In the genomic region with DNA sequence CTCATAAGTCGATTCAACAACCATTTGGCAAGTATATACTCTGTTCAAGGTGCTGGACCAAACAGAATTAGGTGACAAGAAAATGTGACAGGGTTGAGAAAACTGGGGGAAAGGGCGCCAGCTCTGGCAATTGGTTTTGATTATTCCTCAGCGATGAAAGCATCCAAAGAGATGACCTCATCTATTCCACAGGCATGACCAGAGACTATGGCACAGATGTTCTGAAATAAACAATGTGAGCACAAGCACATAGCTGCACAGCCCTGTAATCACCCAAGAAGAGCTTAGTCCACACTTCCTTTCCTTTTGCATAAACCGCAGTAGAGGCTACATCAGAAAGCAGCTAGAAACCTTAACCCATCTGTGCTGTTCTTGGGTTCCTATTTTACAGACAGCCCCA, we compare ENCODE assay signal across 17 mouse cellular contexts.
DNase-seq lines count a peak whose midpoint lies in the region; ATAC-seq and TF ChIP-seq lines count a peak whose summit lies in the region.
"Had no signal": no experiment of that assay in that cellular context is flagged by ENCODE, and none has a peak within 500 bp of the region (broad histone marks: within the 10 kb centered on the region; RNA-seq: fewer than 3 reads in every experiment).

No protein-coding gene starts in this region.

- no peak for TF ChIP-seq POLR2A in brain, embryonic 14.5 days (IDR thresholded peaks at IDR 0.05; ENCODE audit: borderline replicate concordance, extremely low read depth, insufficient read depth, insufficient read length, poor library complexity, severe bottlenecking)

- WGBS in liver, postnatal 0 days (ENCODE audit: insufficient replicate concordance), result 76% methylated on average over 4 of the region's 4 CpGs

- TF ChIP-seq CTCF in brain, embryonic 14.5 days (IDR thresholded peaks at IDR 0.05; ENCODE audit: borderline replicate concordance, extremely low read depth, insufficient read depth, insufficient read length), result no peak
- TF ChIP-seq CTCF in liver, postnatal 0 days (IDR thresholded peaks at IDR 0.05; ENCODE audit: low read depth), result no peak

- no peaks in the 10 kb centered on the region for H3K27me3 ChIP-seq in liver, postnatal 0 days (ENCODE audit: insufficient read depth, low read length)
- H3K27me3 ChIP-seq: heart, embryonic 15.5 days; hindbrain, embryonic 12.5 days; neural tube, embryonic 15.5 days had no signal

- ATAC-seq in liver, postnatal 0 days, result no peak
- ATAC-seq: forebrain, postnatal 0 days had no signal

- no peak overlapping the region for H3K27ac ChIP-seq in liver, postnatal 0 days (ENCODE audit: low read depth)
- H3K27ac ChIP-seq: heart, embryonic 15.5 days; hindbrain, embryonic 12.5 days; midbrain, embryonic 10.5 days; neural tube, embryonic 15.5 days had no signal

- intact Hi-C loops in gastrocnemius, postnatal 14 days (cut with DNase I; ENCODE audit: low total_unique reads), result no loop called here

- no peaks in the 10 kb centered on the region for H3K36me3 ChIP-seq in liver, postnatal 0 days (replicated peaks; ENCODE audit: insufficient read depth, low read length)
- H3K36me3 ChIP-seq: heart, embryonic 15.5 days; hindbrain, embryonic 12.5 days; midbrain, embryonic 10.5 days; neural tube, embryonic 15.5 days had no signal

- H3K9me3 ChIP-seq in liver, postnatal 0 days (ENCODE audit: low read length), result no peaks in the 10 kb centered on the region
- H3K9me3 ChIP-seq: heart, embryonic 15.5 days; neural tube, embryonic 15.5 days had no signal

- TF ChIP-seq EP300 in liver, postnatal 0 days (IDR thresholded peaks at IDR 0.05; ENCODE audit: low read depth), result no peak

- no peak overlapping the region for H3K9ac ChIP-seq in liver, postnatal 0 days (replicated peaks)
- H3K9ac ChIP-seq: forebrain, postnatal 0 days; heart, embryonic 15.5 days; hindbrain, embryonic 12.5 days; neural tube, embryonic 15.5 days had no signal

- no peaks in the 10 kb centered on the region for H3K4me1 ChIP-seq in liver, postnatal 0 days (ENCODE audit: insufficient read depth)
- H3K4me1 ChIP-seq: heart, embryonic 15.5 days; hindbrain, embryonic 12.5 days; midbrain, embryonic 10.5 days; neural tube, embryonic 15.5 days had no signal

- DNase-seq in heart, postnatal 4 days, result peak; percentile 17
- no peak for DNase-seq in heart, adult 11 months
- DNase-seq in brain, embryonic 14.5 days (ENCODE audit: low read depth), result peak; percentile 42
- DNase-seq in gastrocnemius, postnatal 14 days, result peak; percentile 11
- peak; percentile 69 for DNase-seq in lung, postnatal 10 days
- DNase-seq in adrenal gland, postnatal 36 days, result no peak
- no peak for DNase-seq in liver, postnatal 0 days
- DNase-seq in cerebellum, postnatal 14 days, result no peak
- DNase-seq: adrenal gland, postnatal 14 days; forebrain, postnatal 0 days; kidney, adult 2 months; kidney, postnatal 36 days; thymus, postnatal 36 days had no signal

- H3K4me2 ChIP-seq in liver, postnatal 0 days (ENCODE audit: low read depth, low read length), result no peak overlapping the region
- H3K4me2 ChIP-seq: heart, embryonic 15.5 days; hindbrain, embryonic 12.5 days; neural tube, embryonic 15.5 days had no signal

- no peak overlapping the region for H3K4me3 ChIP-seq in liver, postnatal 0 days (ENCODE audit: low read depth, low read length)
- H3K4me3 ChIP-seq: heart, embryonic 15.5 days; hindbrain, embryonic 12.5 days; midbrain, embryonic 10.5 days; neural tube, embryonic 15.5 days had no signal

Comparison
In these comparisons a context has a peak if more than half of its experiments do, and no peak if none do; other contexts are left out.
1. DNase-seq: peak in heart, postnatal 4 days (single experiment), brain, embryonic 14.5 days (single experiment), gastrocnemius, postnatal 14 days (single experiment) and lung, postnatal 10 days (single experiment); none in heart, adult 11 months (single experiment), adrenal gland, postnatal 36 days (0 of 2), liver, postnatal 0 days (single experiment) and cerebellum, postnatal 14 days (0 of 2).